Mouse (Mus musculus) 3134 (cell line): ENCODE measurements around the gene 1700080E11Rik.
"Not testable (repeated sequence)": the region's sequence is repeated elsewhere in the genome, so short reads cannot be mapped to it uniquely, and the experiment has no call there.

Experiments used
- DNase-seq: peaks from one replicate; pipeline ENCODE4 v3.0.0-alpha.2; 2011; ENCODE audit warnings: low spot score; ENCODE audit not compliant: insufficient read length; ENCODE audit errors: extremely low read depth

Gene 1700080E11Rik

GRCm38 (mm10) chr9:105144992-105145391 is at the start of gene 1700080E11Rik:
1700080E11Rik (minus strand) TSS chr9:105145092.
- no peak for DNase-seq

DNA sequence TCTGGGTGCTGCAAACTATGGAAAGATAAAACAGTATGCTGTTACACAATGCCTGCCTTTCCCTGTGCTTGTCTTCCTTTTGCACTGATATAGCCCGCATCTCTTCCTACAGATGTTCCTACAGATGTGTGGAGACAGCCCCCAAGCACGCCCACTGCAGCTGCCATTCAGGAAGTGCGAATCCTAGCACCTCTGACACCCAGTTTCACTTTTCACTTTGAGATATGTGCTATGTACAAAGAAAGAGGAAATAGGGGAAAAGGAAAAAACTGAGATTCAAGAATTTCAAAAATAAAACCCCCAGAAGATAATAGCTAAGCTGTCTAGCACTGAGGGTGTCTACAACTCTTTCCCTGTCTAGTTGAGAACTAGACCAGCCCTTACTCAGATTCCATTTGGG is 41.8 kb upstream of the 1700080E11Rik start:
- no peak for DNase-seq

- no peak for DNase-seq
These were observed 37.5 kb upstream of the 1700080E11Rik start for GRCm38 (mm10) chr9:105182392-105182791.

DNA sequence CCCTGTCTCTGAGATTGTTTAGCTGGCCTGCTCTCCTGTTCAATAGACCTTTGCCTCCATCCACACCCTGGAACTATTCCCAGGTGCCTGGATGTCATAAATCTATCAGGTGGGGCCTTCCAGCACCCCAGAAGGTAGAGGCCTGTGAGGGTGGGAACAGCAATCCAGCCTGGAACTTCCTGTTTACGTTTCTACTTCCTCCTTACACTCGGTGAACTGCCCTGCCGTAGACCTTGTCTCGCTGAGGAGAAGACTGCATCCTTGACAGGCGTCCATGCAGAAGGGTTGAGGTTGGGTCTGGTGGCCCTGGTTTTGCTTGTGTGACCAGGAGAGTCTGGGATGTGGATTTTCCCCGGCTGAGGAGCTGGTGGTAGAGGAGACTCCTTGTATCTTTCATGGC is 5.7 kb downstream of the 1700080E11Rik start:
- DNase-seq, result no peak

DNA sequence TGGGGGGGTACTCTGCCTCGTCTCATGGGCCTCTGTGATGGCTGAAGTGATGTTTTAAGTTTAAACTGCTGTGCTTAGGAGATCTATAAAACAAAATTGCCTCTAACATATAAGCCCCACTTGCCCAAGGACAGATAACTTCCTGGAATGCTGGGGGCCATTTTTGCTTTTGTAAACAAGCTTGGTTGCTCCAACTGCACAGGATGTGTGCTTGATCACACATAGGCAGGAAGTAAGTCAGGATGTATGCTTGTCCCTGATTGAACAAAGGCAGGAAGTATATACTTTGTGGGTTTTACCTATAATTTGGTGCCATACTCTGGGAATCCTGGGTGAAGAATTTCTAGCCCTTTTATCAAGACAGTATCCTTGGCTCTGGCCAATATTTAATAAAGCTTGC is 8.5 kb downstream of the 1700080E11Rik start:
- no peak for DNase-seq

DNA sequence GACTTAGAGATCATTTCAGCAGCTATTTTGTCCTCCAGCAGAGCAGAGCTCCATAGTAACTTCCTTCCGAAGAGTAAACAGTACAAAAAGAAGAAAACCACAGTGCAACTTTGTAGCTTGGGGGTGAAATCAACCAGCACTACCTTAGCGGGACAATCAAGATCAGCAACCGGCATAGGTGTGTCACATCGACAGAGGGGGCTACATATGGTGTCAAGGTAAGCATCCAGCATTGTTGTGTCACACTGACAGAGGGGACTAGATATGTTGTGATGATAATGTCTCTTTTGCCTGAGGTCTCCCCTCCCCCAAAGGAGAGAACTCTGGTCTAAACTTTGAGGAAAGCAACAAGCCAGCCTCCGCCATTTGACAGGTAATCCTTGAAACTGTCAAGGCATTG is 10.4 kb downstream of the 1700080E11Rik start:
- no peak for DNase-seq

- no peak for DNase-seq
These were observed 12.9 kb downstream of the 1700080E11Rik start for GRCm38 (mm10) chr9:105132002-105132367.

- peak; percentile 85 for DNase-seq
These were observed 13.5 kb downstream of the 1700080E11Rik start, which contains the start of gene Nudt16 for GRCm38 (mm10) chr9:105131253-105132001. Nudt16 (minus strand) TSS chr9:105131824.

GRCm38 (mm10) chr9:105130331-105130730 is 14.6 kb downstream of the 1700080E11Rik start:
- no peak for DNase-seq

DNA sequence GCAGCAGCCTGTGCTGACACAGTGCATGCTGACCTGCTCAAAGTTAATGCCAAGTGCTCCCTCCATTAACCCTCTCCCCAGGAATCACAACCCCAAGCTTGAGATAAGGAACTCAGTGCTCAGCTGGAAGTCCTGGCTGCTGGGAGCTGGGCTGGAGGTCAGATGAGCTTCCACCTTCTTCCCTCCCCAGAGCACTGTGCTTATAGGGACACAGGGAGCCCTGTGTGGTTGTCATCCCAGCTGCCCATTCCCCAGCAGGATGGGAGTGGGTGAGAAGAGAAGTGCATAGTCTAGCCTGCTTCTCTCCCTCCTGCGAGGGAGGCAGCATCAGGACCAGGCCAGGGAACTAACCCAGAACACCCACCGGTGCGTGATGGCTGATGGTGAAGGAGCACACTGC is 19.7 kb downstream of the 1700080E11Rik start:
- not testable (repeated sequence) for DNase-seq

DNA sequence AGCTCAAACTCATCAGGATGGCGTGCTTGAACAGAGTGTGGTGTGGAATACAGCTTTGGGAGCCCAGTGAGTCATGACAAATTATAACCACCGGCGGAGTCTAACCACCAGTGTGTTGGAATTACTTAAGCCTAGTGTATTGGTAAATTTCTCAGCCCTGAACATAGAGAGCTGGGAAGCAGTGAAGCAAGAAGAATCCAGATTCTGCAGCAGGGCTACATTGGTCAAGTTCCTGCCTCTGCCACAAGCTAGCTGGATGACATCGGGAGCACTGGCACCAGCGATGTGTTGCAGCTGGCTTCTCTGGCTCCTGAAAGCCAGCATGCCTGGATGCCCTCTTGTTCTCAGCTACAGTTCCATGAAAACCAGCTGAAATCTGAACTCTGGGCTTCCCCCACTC is 41.0 kb downstream of the 1700080E11Rik start:
- no peak for DNase-seq

DNA sequence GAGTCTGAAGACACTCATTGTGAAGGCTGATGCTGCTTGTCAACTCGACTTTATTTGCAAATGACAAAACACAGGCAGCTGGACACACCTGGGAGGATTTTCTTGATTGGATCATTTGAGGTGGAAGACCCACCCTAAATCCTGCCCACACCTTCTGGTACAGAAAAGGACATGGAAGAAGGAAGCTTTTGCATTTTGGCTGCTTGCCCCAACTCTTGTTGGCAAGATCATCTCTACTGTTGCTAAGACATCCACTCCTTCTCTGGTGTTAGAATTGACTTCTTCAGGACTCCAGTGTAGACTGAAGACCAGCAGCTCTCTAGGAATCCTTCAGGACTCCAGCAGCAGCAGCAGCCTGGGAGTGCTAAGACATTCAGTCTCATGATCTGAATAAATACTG is 43.0 kb downstream of the 1700080E11Rik start:
- DNase-seq, result no peak

- no peak for DNase-seq
These were observed 43.9 kb downstream of the 1700080E11Rik start for GRCm38 (mm10) chr9:105100807-105101570.
